Mouse (Mus musculus) embryonic facial prominence, embryonic 14.5 days (tissue): ENCODE data around the gene Gm28269. TPM values are rescaled to one million over a fixed set of nuclear protein-coding genes. Genes with fewer than 3 reads are reported as not detected.

ENCODE experiments used
- ATAC-seq: fragments of 200-750 bp; cut with Nextera tagmentation; 2 replicates; pipeline ENCODE4 v1.8.0; 2017; ENCODE audit warnings: low read depth, moderate number of reproducible peaks, moderate TSS enrichment
- DNase-seq: peaks from one replicate; pipeline ENCODE4 v3.0.0-alpha.2; 2015; ENCODE audit warnings: low spot score
- H3K27ac ChIP-seq: fragments of 300-500 bp; sonication (generic); replicated peaks from 2 replicates; pipeline ENCODE4 v1.5.1; 2014; ENCODE audit warnings: low read depth, mild to moderate bottlenecking, low read length, moderate library complexity
- H3K27me3 ChIP-seq: fragments of 300-500 bp; sonication (generic); replicated peaks from 2 replicates; pipeline ENCODE4 v1.6.1; 2014; ENCODE audit warnings: low read length; ENCODE audit not compliant: control insufficient read depth, insufficient read depth
- H3K36me3 ChIP-seq: fragments of 300-500 bp; sonication (generic); 2 replicates; pipeline ENCODE4 v1.6.1; 2014; ENCODE audit warnings: low read length, mixed read lengths; ENCODE audit not compliant: control insufficient read depth, insufficient read depth
- H3K4me1 ChIP-seq: fragments of 300-500 bp; sonication (generic); 2 replicates; pipeline ENCODE4 v1.6.1; 2014; ENCODE audit warnings: antibody characterized with exemption, low read length; ENCODE audit not compliant: control insufficient read depth, insufficient read depth
- H3K4me2 ChIP-seq: fragments of 300-500 bp; sonication (generic); 2 replicates; pipeline ENCODE4 v1.6.1; 2014; ENCODE audit warnings: low read depth, mild to moderate bottlenecking, low read length, moderate library complexity, mixed read lengths
- H3K4me3 ChIP-seq: fragments of 300-500 bp; sonication (generic); 2 replicates; pipeline ENCODE4 v1.5.1; 2014; ENCODE audit warnings: low read depth, mild to moderate bottlenecking, low read length
- H3K9ac ChIP-seq: fragments of 300-500 bp; sonication (generic); 2 replicates; pipeline ENCODE4 v1.6.1; 2014; ENCODE audit warnings: low read depth, mild to moderate bottlenecking, low read length, moderate library complexity, mixed read lengths
- H3K9me3 ChIP-seq: fragments of 300-500 bp; sonication (generic); 2 replicates; pipeline ENCODE4 v1.6.1; 2016; ENCODE audit warnings: low read length; ENCODE audit not compliant: control insufficient read depth
- WGBS: fragments of 180-500 bp; shearing (Covaris S2); extraction: QIAGEN DNeasy Blood & Tissue Kit; methylation state at CpG from one replicate; pipeline ENCODE4 v1.1.7; 2014; 5-methylcytosine and 5-hydroxymethylcytosine counted together
- polyA plus RNA-seq: library from polyadenylated mRNA; unstranded; fragments of >200 nt; fragmentation: Nextera tagmentation; extraction: Ambion mirVana; gene quantifications from 2 replicates; pipeline ENCODE4 v1.2.1, GENCODE M21; 2014

Gm28269 gene
- not detected in 2 replicates for polyA plus RNA-seq

DNA sequence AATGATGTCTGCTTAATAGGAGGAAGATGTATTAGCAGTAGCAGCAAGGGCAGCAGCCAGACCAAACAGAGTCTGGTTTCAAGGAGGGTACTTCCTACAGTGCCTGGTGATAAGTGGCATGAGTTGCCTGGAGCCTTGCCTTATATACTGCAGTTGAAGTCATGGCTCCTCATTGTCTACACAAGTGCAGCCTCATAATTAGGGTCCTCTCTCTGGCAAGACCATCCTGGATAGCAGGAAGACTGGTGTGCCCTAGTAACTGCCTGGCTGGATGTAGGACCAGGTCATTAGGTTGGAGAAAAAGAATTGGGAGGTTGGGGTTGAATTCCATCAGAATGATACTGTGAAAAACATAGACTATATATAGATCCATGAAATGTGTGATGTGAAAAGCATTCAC is at the start of gene Gm28269:
Gene Gm28269 (minus strand): TSS at position 101 of the 400 bp plus-strand sequence.
- no peak within 1 kb of the TSS for H3K4me3 ChIP-seq
- H3K9ac ChIP-seq: no peak within 1 kb of the TSS
- DNase-seq (no peak), ATAC-seq (no peak)
- no peaks in the 10 kb centered on the region for H3K4me1 ChIP-seq
- no peaks in the 10 kb centered on the region for H3K9me3 ChIP-seq
- H3K36me3 ChIP-seq: no peaks in the 10 kb centered on the region
- no peak within 1 kb of the TSS for H3K4me2 ChIP-seq
- no peak within 1 kb of the TSS for H3K27ac ChIP-seq
- no peaks in the 10 kb centered on the region for H3K27me3 ChIP-seq

GRCm38 (mm10) chrX:21716885-21717284 is 28.0 kb downstream of the Gm28269 start:
- Histone ChIP-seq H3K27ac (no peak overlapping the region), H3K27me3 (no peaks in the 10 kb centered on the region), H3K36me3 (no peaks in the 10 kb centered on the region), H3K9me3 (no peaks in the 10 kb centered on the region), H3K9ac (no peak overlapping the region), H3K4me3 (no peak overlapping the region), H3K4me1 (no peaks in the 10 kb centered on the region), H3K4me2 (no peak overlapping the region)
- DNase-seq (no peak), ATAC-seq (no peak)
- WGBS: 89% methylated on average over 2 of the region's 2 CpGs

GRCm38 (mm10) chrX:21715293-21715692 is 29.6 kb downstream of the Gm28269 start:
- Histone ChIP-seq H3K4me1 (no peaks in the 10 kb centered on the region), H3K9me3 (no peaks in the 10 kb centered on the region), H3K9ac (no peak overlapping the region), H3K27ac (no peak overlapping the region), H3K27me3 (no peaks in the 10 kb centered on the region), H3K4me3 (no peak overlapping the region), H3K36me3 (no peaks in the 10 kb centered on the region), H3K4me2 (no peak overlapping the region)
- DNase-seq (no peak), ATAC-seq (no peak)
- 61% methylated on average over 5 of the region's 5 CpGs for WGBS

DNA sequence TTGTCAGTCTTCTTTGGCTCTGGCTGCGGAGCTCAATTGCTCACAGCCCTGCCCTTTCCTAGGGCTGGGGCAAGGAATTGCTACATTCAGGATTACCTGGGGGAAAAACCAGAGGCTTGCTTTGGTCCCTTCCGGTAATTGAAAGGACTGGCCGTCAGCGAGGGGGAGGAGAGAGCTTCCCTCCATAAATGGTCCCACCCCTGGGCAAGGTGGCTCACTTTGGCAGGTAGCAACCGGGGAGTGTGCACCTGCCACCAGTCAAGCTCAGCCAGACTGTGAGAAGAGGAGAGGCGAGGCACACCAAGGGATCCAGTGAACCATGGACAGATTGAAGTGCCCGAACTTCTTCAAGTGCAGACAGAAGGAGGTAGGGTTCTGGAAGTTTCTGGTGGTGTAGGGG is 30.1 kb downstream of the Gm28269 start, which contains the start of gene Slc6a14:
Gene Slc6a14 (plus strand): TSS at position 68 of the 400 bp plus-strand sequence.
- DNase-seq (no peak), ATAC-seq (no peak)
- Histone ChIP-seq H3K4me1 (no peaks in the 10 kb centered on the region), H3K36me3 (no peaks in the 10 kb centered on the region), H3K27ac (no peak within 1 kb of the TSS), H3K4me2 (no peak within 1 kb of the TSS), H3K9ac (no peak within 1 kb of the TSS), H3K4me3 (no peak within 1 kb of the TSS), H3K9me3 (no peaks in the 10 kb centered on the region), H3K27me3 (no peaks in the 10 kb centered on the region)
- 62% methylated on average over 7 of the region's 7 CpGs for WGBS

DNA sequence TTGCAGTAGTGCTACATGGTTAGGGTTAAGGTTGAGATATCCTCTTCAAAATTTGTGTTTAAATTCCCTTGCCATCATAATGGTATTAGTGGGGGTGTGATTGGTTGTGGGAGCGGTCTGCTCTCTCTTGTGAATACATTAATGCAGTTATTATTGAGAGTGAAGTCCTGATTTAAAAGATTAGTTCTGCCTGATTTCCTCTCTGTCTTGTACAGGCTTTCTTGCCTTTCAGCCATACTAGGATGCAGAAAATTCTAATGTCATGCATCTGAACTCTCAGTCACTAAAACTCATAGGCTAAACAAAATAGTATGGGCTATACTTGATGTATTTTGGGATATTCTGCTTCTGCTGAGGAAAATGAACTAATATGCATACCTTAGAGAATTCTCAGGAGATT is 40.4 kb downstream of the Gm28269 start:
- Histone ChIP-seq H3K9ac (no peak overlapping the region), H3K9me3 (no peaks in the 10 kb centered on the region), H3K4me3 (no peak overlapping the region), H3K4me2 (no peak overlapping the region), H3K36me3 (no peaks in the 10 kb centered on the region), H3K4me1 (no peaks in the 10 kb centered on the region), H3K27ac (no peak overlapping the region), H3K27me3 (no peaks in the 10 kb centered on the region)
- no peak for ATAC-seq
- DNase-seq: no peak
- WGBS: 80% methylated on average over 1 of the region's 1 CpGs

DNA sequence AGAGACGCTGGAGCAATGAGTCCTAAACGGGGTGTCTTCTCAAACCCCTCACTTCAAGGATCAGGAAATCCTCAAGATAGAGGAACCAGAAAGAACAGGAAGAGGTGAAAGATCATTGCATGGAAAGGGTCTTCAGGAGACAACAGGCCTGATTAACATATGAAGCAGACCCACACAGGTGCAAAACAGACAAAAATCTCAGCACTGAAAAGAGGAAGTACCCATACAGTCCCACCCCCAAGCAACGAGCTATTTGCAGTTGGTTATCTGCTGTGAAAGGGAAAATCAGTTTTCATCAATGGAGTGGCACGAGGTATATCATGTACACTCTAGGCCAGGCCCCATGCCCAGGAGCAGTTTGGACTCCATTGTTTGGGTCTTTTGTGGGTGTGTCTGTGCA is 43.3 kb downstream of the Gm28269 start:
- no peak for DNase-seq
- H3K27me3 ChIP-seq: no peaks in the 10 kb centered on the region
- no peaks in the 10 kb centered on the region for H3K9me3 ChIP-seq
- no peak for ATAC-seq
- H3K27ac ChIP-seq: no peak overlapping the region
- H3K4me2 ChIP-seq: no peak overlapping the region
- no peak overlapping the region for H3K4me3 ChIP-seq
- WGBS: 82% methylated on average over 4 of the region's 4 CpGs
- no peaks in the 10 kb centered on the region for H3K36me3 ChIP-seq
- H3K4me1 ChIP-seq: no peaks in the 10 kb centered on the region
- H3K9ac ChIP-seq: no peak overlapping the region

DNA sequence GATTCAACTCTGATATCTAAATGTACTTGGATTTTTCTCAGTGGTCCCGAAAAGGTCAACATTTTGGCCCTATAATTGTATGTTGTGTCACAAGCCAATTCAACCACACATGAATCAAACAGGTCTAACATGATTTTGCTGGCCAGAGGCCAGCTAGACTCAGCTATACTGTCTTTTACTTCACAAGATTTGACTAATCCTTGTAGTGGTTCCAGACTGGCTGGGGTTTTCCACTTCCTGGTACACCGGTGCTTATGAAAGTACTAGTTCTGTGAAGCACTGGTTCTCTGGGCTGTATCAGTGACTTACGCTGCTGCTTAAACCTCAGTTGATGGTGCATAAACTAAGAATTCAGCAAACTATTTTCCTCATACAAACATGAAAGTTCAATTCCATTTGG is 49.2 kb downstream of the Gm28269 start:
- 79% methylated on average over 3 of the region's 3 CpGs for WGBS
- no peak overlapping the region for H3K27ac ChIP-seq
- ATAC-seq: no peak; the same call in 1 of the 2 replicates

GRCm38 (mm10) chrX:21695220-21695619 is 49.7 kb downstream of the Gm28269 start:
- WGBS: 69% methylated on average over 6 of the region's 6 CpGs
- no peaks in the 10 kb centered on the region for H3K4me1 ChIP-seq
- no peak for DNase-seq

More for the DNA sequence above, 49.2 kb downstream of the Gm28269 start:
- H3K9me3 ChIP-seq: no peaks in the 10 kb centered on the region
- no peaks in the 10 kb centered on the region for H3K4me1 ChIP-seq
- H3K36me3 ChIP-seq: no peaks in the 10 kb centered on the region
- DNase-seq: peak; percentile 32
- H3K9ac ChIP-seq: no peak overlapping the region
- no peak overlapping the region for H3K4me3 ChIP-seq
- H3K4me2 ChIP-seq: no peak overlapping the region
- H3K27me3 ChIP-seq: no peaks in the 10 kb centered on the region

More at GRCm38 (mm10) chrX:21695220-21695619, 49.7 kb downstream of the Gm28269 start:
- no peak for ATAC-seq
- Histone ChIP-seq H3K9me3 (no peaks in the 10 kb centered on the region), H3K9ac (no peak overlapping the region), H3K27me3 (no peaks in the 10 kb centered on the region), H3K4me2 (no peak overlapping the region), H3K27ac (no peak overlapping the region), H3K36me3 (no peaks in the 10 kb centered on the region), H3K4me3 (no peak overlapping the region)
